Mouse (Mus musculus) ovary, postnatal 10 days (tissue): ENCODE data around the gene Olfr911-ps1.

Experiments used
- DNase-seq: peaks from one replicate; pipeline ENCODE4 v3.0.0; 2022; ENCODE audit warnings: low spot score

The Olfr911-ps1 gene

DNA sequence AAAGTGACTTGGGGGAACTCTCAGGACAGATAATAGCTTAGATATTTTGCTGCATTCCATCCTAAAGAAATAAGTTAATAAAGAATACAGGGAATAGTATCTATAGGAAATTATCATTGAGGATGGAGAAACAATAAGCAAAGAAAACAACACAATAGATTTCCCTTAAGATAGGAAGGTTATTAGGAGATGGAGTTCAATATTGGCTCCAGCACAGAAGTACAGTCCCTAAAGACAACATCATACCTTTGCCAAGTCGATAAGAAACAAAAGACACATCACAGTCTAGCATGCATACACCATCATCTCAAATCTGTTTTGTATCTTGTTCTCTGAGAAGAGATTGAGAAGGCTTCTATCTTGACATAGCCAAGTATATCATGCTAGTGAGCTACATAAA lies at the start of gene Olfr911-ps1:
TSS of gene Olfr911-ps1 (plus strand) at position 301 of the 400 bp plus-strand sequence.
- no peak for DNase-seq

- no peak for DNase-seq
Measured at GRCm38 (mm10) chr9:38486785-38487184, 34.6 kb upstream of the Olfr911-ps1 start, which contains the start of gene Olfr906. TSS of gene Olfr906 (plus strand) at chr9:38487085.

- DNase-seq = no peak
Measured at GRCm38 (mm10) chr9:38495501-38495900, 25.9 kb upstream of the Olfr911-ps1 start, which contains the start of gene Olfr907. TSS of gene Olfr907 (plus strand) at chr9:38495801.

DNA sequence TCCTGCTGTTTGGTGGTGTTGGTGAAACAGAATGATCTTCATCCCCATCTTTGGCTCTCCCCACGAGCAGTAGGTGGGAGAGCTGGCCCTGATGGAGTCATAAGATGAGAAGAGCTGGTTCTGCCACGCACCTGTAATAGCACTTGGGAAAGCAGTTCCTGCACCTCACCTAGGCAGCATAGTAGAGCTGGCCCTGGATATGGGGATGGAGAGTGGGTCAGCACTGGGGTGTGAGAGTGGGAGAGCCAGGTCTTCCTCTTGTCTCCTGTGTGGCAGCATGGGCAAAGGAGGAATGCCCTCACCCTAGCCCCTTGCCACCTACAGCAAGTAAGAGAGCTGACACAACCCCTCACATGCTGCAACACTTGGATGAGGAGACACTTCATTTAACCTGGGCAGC lies 9.0 kb upstream of the Olfr911-ps1 start:
- no peak for DNase-seq

- no peak for DNase-seq
Measured at GRCm38 (mm10) chr9:38537549-38537948, 16.2 kb downstream of the Olfr911-ps1 start, which contains the start of gene Olfr910. TSS of gene Olfr910 (plus strand) at chr9:38537849.
